Mouse (Mus musculus) heart, embryonic 12.5 days (tissue): Measurements from ENCODE around the gene Xlr4b. TPM values are rescaled to one million over a fixed set of nuclear protein-coding genes. Genes with fewer than 3 reads are reported as not detected.

Experiments
- polyA plus RNA-seq: library from polyadenylated mRNA; unstranded; fragments of >200 nt; fragmentation: Nextera tagmentation; extraction: Ambion mirVana; gene quantifications from 2 replicates; pipeline ENCODE4 v1.2.1, GENCODE M21; 2016

The Xlr4b gene
- polyA plus RNA-seq, 1 experiment from 2014 or later, result 1.2 TPM

Other genes with a start within 250 kb of the Xlr4b start
- 5.7 TPM in 2 replicates for gene Zfp185, start 227.0 kb upstream of the Xlr4b start, polyA plus RNA-seq
- 0.08 TPM in 1 of 2 replicates, not detected in the other for gene Pnma5, start 177.2 kb upstream of the Xlr4b start, polyA plus RNA-seq
- 0.09 TPM in 1 of 2 replicates, not detected in the other for gene Pnma3, start 149.5 kb upstream of the Xlr4b start, polyA plus RNA-seq
- gene Xlr4a, start 131.9 kb upstream of the Xlr4b start, polyA plus RNA-seq, result 1.00 and 1.6 TPM in 2 replicates
- gene Xlr3a, start 117.2 kb upstream of the Xlr4b start, polyA plus RNA-seq, result 1.9 and 2.2 TPM in 2 replicates
- gene Gm14685, start 97.3 kb upstream of the Xlr4b start, polyA plus RNA-seq, result not detected in 2 replicates
- gene Xlr5b, start 65.5 kb upstream of the Xlr4b start, polyA plus RNA-seq, result not detected in 2 replicates
- not detected in 2 replicates for gene DXBay18, start 64.9 kb upstream of the Xlr4b start, polyA plus RNA-seq
- gene Spin2d, start 37.3 kb upstream of the Xlr4b start, polyA plus RNA-seq, result not detected in 2 replicates
- gene Xlr3b, start 22.1 kb upstream of the Xlr4b start, polyA plus RNA-seq, result 7.3 and 7.6 TPM in 2 replicates
- 10.9 and 11.1 TPM in 2 replicates for gene F8a, start 14.0 kb downstream of the Xlr4b start, polyA plus RNA-seq
- 0.36 TPM in 2 replicates for gene Xlr4c, start 28.8 kb downstream of the Xlr4b start, polyA plus RNA-seq
- not detected in 2 replicates for gene Xlr3c, start 51.1 kb downstream of the Xlr4b start, polyA plus RNA-seq
- not detected in 2 replicates for gene Xlr5a, start 78.6 kb downstream of the Xlr4b start, polyA plus RNA-seq
- not detected in 2 replicates for gene Xlr5c, start 78.6 kb downstream of the Xlr4b start, polyA plus RNA-seq
- not detected in 2 replicates for gene Gm45015, start 122.5 kb downstream of the Xlr4b start, polyA plus RNA-seq
- gene Zfp275, start 128.3 kb downstream of the Xlr4b start, polyA plus RNA-seq, result 14.3 and 17.5 TPM in 2 replicates
- gene Gm18336, start 184.4 kb downstream of the Xlr4b start, polyA plus RNA-seq, result not detected in 2 replicates
- gene Zfp92, start 196.8 kb downstream of the Xlr4b start, polyA plus RNA-seq, result not detected in 2 replicates
- not detected in 2 replicates for gene Trex2, start 221.0 kb downstream of the Xlr4b start, polyA plus RNA-seq
- 61.4 and 63.0 TPM in 2 replicates for gene Haus7, start 244.7 kb downstream of the Xlr4b start, polyA plus RNA-seq